Mouse (Mus musculus) stomach, embryonic 16.5 days (tissue): ENCODE measurements around the gene Sorbs2. TPM values are rescaled to one million over a fixed set of nuclear protein-coding genes. Genes with fewer than 3 reads are reported as not detected.

ENCODE experiments used
- ATAC-seq: fragments of 200-750 bp; cut with Nextera tagmentation; 2 replicates; pipeline ENCODE4 v1.8.0; 2017; ENCODE audit warnings: moderate number of reproducible peaks, moderate TSS enrichment; ENCODE audit not compliant: insufficient read depth, low FRiP score
- H3K27ac ChIP-seq: fragments of 300-500 bp; sonication (generic); 2 replicates; pipeline ENCODE4 v1.5.1; 2014; ENCODE audit warnings: low read length
- H3K27me3 ChIP-seq: fragments of 300-500 bp; sonication (generic); 2 replicates; pipeline ENCODE4 v1.6.1; 2014; ENCODE audit warnings: low read length, control low read depth, mixed read lengths; ENCODE audit not compliant: control insufficient read depth, insufficient read depth
- H3K36me3 ChIP-seq: fragments of 300-500 bp; sonication (generic); 2 replicates; pipeline ENCODE4 v1.6.1; 2014; ENCODE audit warnings: low read length; ENCODE audit not compliant: control insufficient read depth, insufficient read depth
- H3K4me1 ChIP-seq: fragments of 300-500 bp; sonication (generic); 2 replicates; pipeline ENCODE4 v1.6.1; 2014; ENCODE audit warnings: low read length, control low read depth, mixed read lengths; ENCODE audit not compliant: control insufficient read depth, insufficient read depth
- H3K4me2 ChIP-seq: fragments of 300-500 bp; sonication (generic); 2 replicates; pipeline ENCODE4 v1.6.1; 2014; ENCODE audit warnings: low read depth, low read length, mixed read lengths
- H3K4me3 ChIP-seq: fragments of 300-500 bp; sonication (generic); replicated peaks from 2 replicates; pipeline ENCODE4 v1.5.1; 2014; ENCODE audit warnings: mild to moderate bottlenecking, low read length
- H3K9ac ChIP-seq: fragments of 300-500 bp; sonication (generic); 2 replicates; pipeline ENCODE4 v1.6.1; 2014; ENCODE audit warnings: low read length
- H3K9me3 ChIP-seq: fragments of 300-500 bp; sonication (generic); replicated peaks from 2 replicates; pipeline ENCODE4 v1.6.1; 2016; ENCODE audit warnings: low read length, control low read depth; ENCODE audit not compliant: control insufficient read depth
- WGBS: fragments of 180-500 bp; shearing (Covaris S2); extraction: QIAGEN DNeasy Blood & Tissue Kit; methylation state at CpG from one replicate; pipeline ENCODE4 v1.1.7; 2014; 5-methylcytosine and 5-hydroxymethylcytosine counted together
- polyA plus RNA-seq: library from polyadenylated mRNA; unstranded; fragments of >200 nt; fragmentation: Nextera tagmentation; extraction: Ambion mirVana; gene quantifications from 2 replicates; pipeline ENCODE4 v1.2.1, GENCODE M21; 2015

The Sorbs2 gene
- polyA plus RNA-seq, 1 experiment from 2014 or later, result 28.3 TPM

DNA sequence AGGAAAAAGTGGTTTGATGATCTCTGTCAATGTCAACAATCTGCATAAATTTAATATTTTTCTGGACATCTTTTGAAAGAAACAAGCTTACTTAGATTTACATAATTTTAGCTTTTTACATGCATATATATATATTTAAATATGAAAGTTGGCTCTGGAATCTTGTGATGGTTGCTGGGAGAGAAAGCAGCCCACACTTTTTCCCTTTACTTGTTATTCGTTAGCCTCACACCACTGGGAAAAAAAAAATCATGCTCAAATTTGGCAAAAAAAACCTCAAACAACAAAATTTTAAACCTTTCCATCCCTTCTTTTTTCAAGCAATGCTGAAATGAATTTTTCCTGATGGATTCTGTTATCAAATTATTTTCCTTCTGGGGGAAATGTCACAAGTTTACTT lies 97.8 kb downstream of the Sorbs2 start:
- H3K9me3 ChIP-seq, result no peaks in the 10 kb centered on the region
- no peak overlapping the region for H3K4me2 ChIP-seq
- 86% methylated on average over 1 of the region's 1 CpGs for WGBS
- H3K9ac ChIP-seq, result no peak overlapping the region
- H3K36me3 ChIP-seq, result no peaks in the 10 kb centered on the region
- H3K4me1 ChIP-seq, result peaks cover 2% of the 10 kb centered on the region; the same call in 1 of the 2 replicates
- no peak overlapping the region for H3K4me3 ChIP-seq
- ATAC-seq, result no peak
- no peak overlapping the region for H3K27ac ChIP-seq
- no peaks in the 10 kb centered on the region for H3K27me3 ChIP-seq

GRCm38 (mm10) chr8:45607012-45607411 lies 99.4 kb downstream of the Sorbs2 start:
- 75% methylated on average over 6 of the region's 6 CpGs for WGBS

DNA sequence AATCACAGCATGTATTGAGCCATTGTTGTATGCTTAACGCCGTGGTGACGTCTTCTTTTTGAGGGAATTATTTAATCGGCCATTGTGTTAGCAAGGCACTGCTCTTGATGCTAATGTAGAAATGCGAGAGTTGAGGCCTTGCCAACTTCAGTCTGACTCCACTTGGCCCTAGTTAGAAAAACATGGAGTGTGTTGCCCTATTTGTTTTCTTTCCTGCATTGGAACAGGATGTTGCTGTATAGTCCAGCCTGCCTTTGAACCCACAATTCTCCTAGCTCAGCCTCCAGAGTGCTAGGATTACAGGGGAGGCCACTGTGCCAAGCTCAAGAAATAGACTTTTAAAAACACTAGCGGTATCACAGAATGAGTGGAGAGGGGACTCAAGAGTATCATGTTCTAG lies 100.8 kb downstream of the Sorbs2 start:
- peaks cover 3% of the 10 kb centered on the region; the same call in 1 of the 2 replicates for H3K4me1 ChIP-seq
- H3K27ac ChIP-seq, result no peak overlapping the region
- ATAC-seq, result no peak
- no peaks in the 10 kb centered on the region for H3K9me3 ChIP-seq
- 91% methylated on average over 6 of the region's 6 CpGs for WGBS
- H3K4me2 ChIP-seq, result no peak overlapping the region
- H3K4me3 ChIP-seq, result no peak overlapping the region
- H3K27me3 ChIP-seq, result no peaks in the 10 kb centered on the region
- H3K36me3 ChIP-seq, result no peaks in the 10 kb centered on the region
- no peak overlapping the region for H3K9ac ChIP-seq

More at GRCm38 (mm10) chr8:45607012-45607411, 99.4 kb downstream of the Sorbs2 start:
- ATAC-seq, result no peak
- no peak overlapping the region for H3K4me2 ChIP-seq
- no peaks in the 10 kb centered on the region for H3K27me3 ChIP-seq
- H3K36me3 ChIP-seq, result no peaks in the 10 kb centered on the region
- no peak overlapping the region for H3K9ac ChIP-seq
- no peak overlapping the region for H3K4me3 ChIP-seq
- H3K4me1 ChIP-seq, result peaks cover 3% of the 10 kb centered on the region; the same call in 1 of the 2 replicates
- H3K27ac ChIP-seq, result no peak overlapping the region
- H3K9me3 ChIP-seq, result no peaks in the 10 kb centered on the region

DNA sequence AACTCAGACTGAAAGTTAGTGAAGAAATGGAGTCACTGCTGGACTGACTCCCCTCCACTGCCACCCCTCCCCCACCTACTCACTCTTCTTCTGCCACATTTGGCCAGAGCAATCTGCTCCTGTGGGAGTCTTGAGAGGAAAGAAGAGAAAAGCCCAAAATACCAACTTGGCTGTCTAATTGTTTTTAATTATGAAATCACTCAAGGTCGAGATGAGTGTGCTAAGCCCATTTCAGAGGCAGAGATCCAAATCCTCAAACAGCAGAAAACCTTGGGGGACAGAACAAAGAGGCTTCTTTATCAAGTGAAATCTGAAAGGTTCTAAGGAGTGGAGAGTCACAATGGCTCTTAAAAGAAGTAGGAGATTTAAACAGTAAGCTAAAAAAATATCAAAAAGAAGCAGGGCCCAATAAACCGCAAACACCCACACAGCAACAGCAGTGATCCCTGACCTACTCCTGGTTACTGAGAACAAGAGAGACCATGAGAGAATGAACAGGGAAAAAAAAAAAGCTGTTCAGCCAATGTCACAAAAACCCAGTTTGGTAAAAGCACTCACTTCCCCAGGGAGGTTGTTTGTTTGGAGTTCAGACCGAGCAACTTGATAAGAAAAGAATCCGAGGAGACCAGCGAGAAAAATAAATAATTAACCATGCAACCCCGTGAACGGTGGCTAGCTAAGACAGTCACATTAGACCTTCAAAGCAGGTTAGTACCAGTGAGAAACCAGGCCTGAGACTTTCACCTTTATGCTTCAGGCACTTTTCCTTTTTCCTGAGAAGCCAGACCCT lies 103.0 kb downstream of the Sorbs2 start:
- peak; percentile 53; the same call in 1 of the 2 replicates for ATAC-seq
- H3K27ac ChIP-seq, result no peak overlapping the region; the same call in 1 of the 2 replicates
- H3K4me3 ChIP-seq, result no peak overlapping the region

DNA sequence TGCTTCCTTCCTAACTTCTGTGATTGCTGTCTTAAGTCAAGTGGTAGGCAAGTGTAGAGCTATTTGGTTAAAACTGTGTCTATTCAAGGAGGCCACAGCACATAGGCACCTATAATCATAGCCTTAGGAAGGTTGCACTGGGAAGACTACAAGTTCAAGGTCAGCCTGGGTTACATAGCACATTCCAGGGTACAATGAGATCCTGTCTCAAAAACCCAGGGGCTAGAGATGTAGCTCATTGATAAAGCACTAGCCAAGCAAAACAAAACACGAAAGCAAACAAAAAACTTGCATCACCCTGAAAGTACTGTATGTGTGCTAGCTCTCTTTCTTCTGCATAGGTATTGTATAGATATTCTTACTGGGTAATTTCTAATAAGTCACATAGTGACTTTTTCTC lies 103.7 kb downstream of the Sorbs2 start:
- 63% methylated on average over 1 of the region's 1 CpGs for WGBS
- ATAC-seq, result no peak

More for the DNA sequence above, 103.0 kb downstream of the Sorbs2 start:
- Histone ChIP-seq H3K9me3 (no peaks in the 10 kb centered on the region), H3K4me2 (no peak overlapping the region), H3K4me1 (peaks cover 10% of the 10 kb centered on the region), H3K9ac (no peak overlapping the region), H3K27me3 (no peaks in the 10 kb centered on the region), H3K36me3 (no peaks in the 10 kb centered on the region)
- WGBS, result 19% methylated on average over 7 of the region's 7 CpGs

DNA sequence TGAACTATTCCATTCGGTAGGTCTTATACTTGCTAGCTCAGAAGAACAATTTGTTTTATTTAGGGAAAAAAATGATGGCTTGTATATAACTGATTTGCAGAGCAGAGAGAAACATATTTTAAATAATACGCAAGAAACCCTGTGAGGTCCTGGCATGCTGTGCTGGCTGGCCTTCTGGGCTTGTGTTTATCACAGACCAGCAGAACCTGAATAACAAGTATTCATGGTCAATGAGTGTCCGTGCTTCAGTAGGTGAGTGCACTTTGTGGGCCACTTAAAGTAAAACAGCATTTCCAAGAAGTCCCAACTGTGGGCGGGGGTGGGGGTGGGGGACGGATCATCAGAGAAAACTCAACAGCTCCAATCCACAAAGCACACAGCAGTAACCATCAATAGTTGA lies 107.0 kb downstream of the Sorbs2 start:
- H3K27ac ChIP-seq, result no peak overlapping the region
- 30% methylated on average over 5 of the region's 5 CpGs for WGBS
- H3K4me2 ChIP-seq, result peak overlapping the region; percentile 36
- no peak overlapping the region for H3K4me3 ChIP-seq
- no peak overlapping the region for H3K9ac ChIP-seq
- ATAC-seq, result peak; percentile 69; the same call in 1 of the 2 replicates
- H3K27me3 ChIP-seq, result no peaks in the 10 kb centered on the region
- H3K4me1 ChIP-seq, result peaks cover 10% of the 10 kb centered on the region
- no peaks in the 10 kb centered on the region for H3K36me3 ChIP-seq
- no peaks in the 10 kb centered on the region for H3K9me3 ChIP-seq

More for the DNA sequence above, 103.7 kb downstream of the Sorbs2 start:
- Histone ChIP-seq H3K4me1 (peaks cover 10% of the 10 kb centered on the region), H3K4me3 (no peak overlapping the region), H3K27me3 (no peaks in the 10 kb centered on the region), H3K4me2 (no peak overlapping the region), H3K9ac (no peak overlapping the region), H3K36me3 (no peaks in the 10 kb centered on the region), H3K9me3 (no peaks in the 10 kb centered on the region), H3K27ac (no peak overlapping the region)

DNA sequence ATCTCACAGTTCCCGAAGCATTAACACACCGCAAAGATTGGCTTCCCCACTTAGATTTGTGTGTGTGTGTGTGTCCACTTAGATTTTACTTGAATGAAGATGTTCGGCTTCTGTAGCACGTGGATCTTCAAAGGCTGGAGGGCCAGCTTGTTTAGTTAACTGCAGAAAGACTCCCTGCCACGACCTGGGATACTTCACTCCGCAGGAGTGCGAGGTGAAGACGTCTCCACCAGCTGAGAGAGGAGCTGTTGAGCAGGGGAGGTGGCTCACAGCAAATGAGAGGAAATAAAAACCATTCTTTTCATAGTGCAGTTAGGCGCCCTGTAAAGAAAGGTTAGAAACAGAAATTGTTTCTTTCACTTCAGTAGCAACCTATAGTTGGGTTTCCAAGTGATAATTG lies 107.5 kb downstream of the Sorbs2 start:
- Histone ChIP-seq H3K27me3 (no peaks in the 10 kb centered on the region), H3K4me1 (peaks cover 10% of the 10 kb centered on the region), H3K9me3 (no peaks in the 10 kb centered on the region), H3K27ac (no peak overlapping the region; the same call in 1 of the 2 replicates), H3K4me3 (no peak overlapping the region), H3K9ac (no peak overlapping the region), H3K36me3 (no peaks in the 10 kb centered on the region), H3K4me2 (peak overlapping the region; percentile 36)
- ATAC-seq, result no peak
- 14% methylated on average over 9 of the region's 9 CpGs for WGBS

GRCm38 (mm10) chr8:45615551-45615950 lies 108.0 kb downstream of the Sorbs2 start:
- no peak overlapping the region for H3K4me2 ChIP-seq
- 49% methylated on average over 7 of the region's 7 CpGs for WGBS
- ATAC-seq, result no peak

GRCm38 (mm10) chr8:45621576-45622178 lies 114.1 kb downstream of the Sorbs2 start:
- H3K27ac ChIP-seq, result no peak overlapping the region
- no peaks in the 10 kb centered on the region for H3K4me1 ChIP-seq
- H3K9ac ChIP-seq, result no peak overlapping the region
- ATAC-seq, result no peak
- H3K36me3 ChIP-seq, result no peaks in the 10 kb centered on the region
- H3K4me3 ChIP-seq, result no peak overlapping the region
- H3K9me3 ChIP-seq, result no peaks in the 10 kb centered on the region
- H3K27me3 ChIP-seq, result no peaks in the 10 kb centered on the region
- 74% methylated on average over 15 of the region's 15 CpGs for WGBS
- no peak overlapping the region for H3K4me2 ChIP-seq

More at GRCm38 (mm10) chr8:45615551-45615950, 108.0 kb downstream of the Sorbs2 start:
- no peaks in the 10 kb centered on the region for H3K36me3 ChIP-seq
- no peak overlapping the region for H3K9ac ChIP-seq
- no peak overlapping the region for H3K4me3 ChIP-seq
- H3K4me1 ChIP-seq, result peaks cover 7% of the 10 kb centered on the region
- H3K9me3 ChIP-seq, result no peaks in the 10 kb centered on the region
- no peaks in the 10 kb centered on the region for H3K27me3 ChIP-seq
- H3K27ac ChIP-seq, result no peak overlapping the region
